Mouse (Mus musculus): Measurements from ENCODE around the gene Aagab. TPM values are rescaled to one million over a fixed set of nuclear protein-coding genes. Genes with fewer than 3 reads are reported as not detected.

The Aagab gene
- total and polyA plus RNA-seq, 3 experiments: 16.1 to 27.4 TPM; not detected in 1

- peaks cover 0 to 5% of the 10 kb centered on the region in 2 experiments; a peak in 2 of 4 replicates for H3K4me1 ChIP-seq (ENCODE audit: control insufficient read depth in 1 of 2, insufficient read depth in 2 of 2, low read length in 2 of 2)
- TF ChIP-seq KAT2A (conservative IDR thresholded peaks at IDR 0.05; ENCODE audit: low read depth, low read length) (no peak), EP300 (IDR thresholded peaks at IDR 0.05; ENCODE audit: low read depth in 1 of 2, low read length in 2 of 2) (no peak), ELF1 (IDR thresholded peaks at IDR 0.05; ENCODE audit: low read depth, low read length) (no peak), CHD2 (IDR thresholded peaks at IDR 0.05; ENCODE audit: low read length) (no peak), GATA1 (IDR thresholded peaks at IDR 0.05; ENCODE audit: low read depth, low read length) (no peak), ZC3H11A (IDR thresholded peaks at IDR 0.05; ENCODE audit: low read depth, low read length) (no peak), CTCF (IDR thresholded peaks at IDR 0.05 in 2 of 3, conservative IDR thresholded peaks at IDR 0.05 in 1 of 3; ENCODE audit: control insufficient read depth in 1 of 3, insufficient read depth in 1 of 3, low read depth in 2 of 3, low read length in 3 of 3, poor library complexity in 1 of 3, severe bottlenecking in 1 of 3) (no peak), JUND (IDR thresholded peaks at IDR 0.05; ENCODE audit: low read depth, low read length) (no peak), ETS1 (IDR thresholded peaks at IDR 0.05; ENCODE audit: low read depth, low read length) (no peak), RAD21 (IDR thresholded peaks at IDR 0.05; ENCODE audit: low read depth, low read length) (no peak), TAL1 (IDR thresholded peaks at IDR 0.05; ENCODE audit: low read length) (no peak), MAZ (IDR thresholded peaks at IDR 0.05; ENCODE audit: low read depth, low read length) (no peak), E2F4 (IDR thresholded peaks at IDR 0.05; ENCODE audit: borderline replicate concordance, low read depth, low read length) (no peak), USF2 (IDR thresholded peaks at IDR 0.05; ENCODE audit: borderline replicate concordance in 1 of 2, insufficient read depth in 1 of 2, low read depth in 1 of 2, low read length in 2 of 2) (no peak), MEF2A (IDR thresholded peaks at IDR 0.05; ENCODE audit: extremely low read depth, insufficient replicate concordance, low read depth, low read length, poor library complexity, severe bottlenecking) (no peak), MYB (IDR thresholded peaks at IDR 0.05; ENCODE audit: low read depth, low read length) (no peak), POLR2A (IDR thresholded peaks at IDR 0.05; ENCODE audit: control insufficient read depth in 1 of 2, insufficient read depth in 1 of 2, low read depth in 1 of 2, low read length in 2 of 2, poor library complexity in 1 of 2) (no peak), SIN3A (IDR thresholded peaks at IDR 0.05; ENCODE audit: low read length) (no peak), POLR2AphosphoS5 (IDR thresholded peaks at IDR 0.05; ENCODE audit: borderline replicate concordance, low read depth, low read length) (no peak)
- no peak for DNase-seq (ENCODE audit: low read depth, low spot score)
- H3K36me3 ChIP-seq (ENCODE audit: control insufficient read depth in 1 of 2, insufficient read depth in 2 of 2, low read length in 2 of 2): peaks cover 0 to 8% of the 10 kb centered on the region in 2 experiments; a peak in 2 of 4 replicates
- no peak overlapping the region for H3K9ac ChIP-seq (ENCODE audit: control insufficient read depth, low read depth, low read length, poor library complexity, severe bottlenecking)
- H3K27me3 ChIP-seq (ENCODE audit: control insufficient read depth in 1 of 2, insufficient read depth in 2 of 2, low read length in 2 of 2): no peaks in the 10 kb centered on the region
- H3K4me3 ChIP-seq (ENCODE audit: control insufficient read depth in 1 of 2, insufficient read depth in 1 of 2, low read depth in 2 of 2, low read length in 2 of 2): no peak overlapping the region
- H3K27ac ChIP-seq (ENCODE audit: control insufficient read depth, low read depth, low read length): no peak overlapping the region
- peaks cover 23% of the 10 kb centered on the region for H3K79me2 ChIP-seq (ENCODE audit: control insufficient read depth, insufficient read depth, low read length, poor library complexity)
- H3K9me3 ChIP-seq (replicated peaks; ENCODE audit: insufficient read depth, low read length): no peaks in the 10 kb centered on the region
Measured at GRCm38 (mm10) chr9:63609246-63609645, 6.8 kb downstream of the Aagab start.

GRCm38 (mm10) chr9:63609776-63610175, 7.3 kb downstream of the Aagab start:
- H3K79me2 ChIP-seq (ENCODE audit: control insufficient read depth, insufficient read depth, low read length, poor library complexity): peaks cover 25% of the 10 kb centered on the region
- no peak overlapping the region for H3K4me3 ChIP-seq (ENCODE audit: control insufficient read depth in 1 of 2, insufficient read depth in 1 of 2, low read depth in 2 of 2, low read length in 2 of 2)
- H3K36me3 ChIP-seq (ENCODE audit: control insufficient read depth in 1 of 2, insufficient read depth in 2 of 2, low read length in 2 of 2): peaks cover 0 to 8% of the 10 kb centered on the region in 2 experiments; a peak in 1 of 4 replicates
- no peaks in the 10 kb centered on the region for H3K27me3 ChIP-seq (ENCODE audit: control insufficient read depth in 1 of 2, insufficient read depth in 2 of 2, low read length in 2 of 2)
- H3K27ac ChIP-seq (ENCODE audit: control insufficient read depth, low read depth, low read length): no peak overlapping the region
- TF ChIP-seq GATA1 (IDR thresholded peaks at IDR 0.05; ENCODE audit: low read depth, low read length) (no peak), POLR2AphosphoS2 (IDR thresholded peaks at IDR 0.05; ENCODE audit: low read length) (no peak), E2F4 (IDR thresholded peaks at IDR 0.05; ENCODE audit: borderline replicate concordance, low read depth, low read length) (no peak), MEF2A (IDR thresholded peaks at IDR 0.05; ENCODE audit: extremely low read depth, insufficient replicate concordance, low read depth, low read length, poor library complexity, severe bottlenecking) (no peak), MYC (IDR thresholded peaks at IDR 0.05; ENCODE audit: low read depth, low read length) (no peak), NRF1 (IDR thresholded peaks at IDR 0.05; ENCODE audit: insufficient read depth, low read depth, low read length, poor library complexity, severe bottlenecking) (no peak), MAX (IDR thresholded peaks at IDR 0.05; ENCODE audit: low read length) (no peak), POLR2AphosphoS5 (IDR thresholded peaks at IDR 0.05; ENCODE audit: borderline replicate concordance, low read depth, low read length) (no peak)
- DNase-seq (ENCODE audit: low read depth, low spot score): no peak
- H3K4me1 ChIP-seq (ENCODE audit: control insufficient read depth in 1 of 2, insufficient read depth in 2 of 2, low read length in 2 of 2): peaks cover 0 to 5% of the 10 kb centered on the region in 2 experiments; a peak in 1 of 4 replicates
- no peak overlapping the region for H3K9ac ChIP-seq (ENCODE audit: control insufficient read depth, low read depth, low read length, poor library complexity, severe bottlenecking)
- no peaks in the 10 kb centered on the region for H3K9me3 ChIP-seq (replicated peaks; ENCODE audit: insufficient read depth, low read length)
